Mouse (Mus musculus) lung, embryonic 15.5 days (tissue): ENCODE measurements around the gene 4930432M17Rik. TPM values are rescaled to one million over a fixed set of nuclear protein-coding genes. Genes with fewer than 3 reads are reported as not detected.

Experiments used
- ATAC-seq: fragments of 200-750 bp; cut with Nextera tagmentation; 2 replicates; pipeline ENCODE4 v1.8.0; 2017; ENCODE audit warnings: moderate number of reproducible peaks, borderline replicate concordance; ENCODE audit not compliant: low FRiP score, low TSS enrichment; ENCODE audit errors: extremely low read depth
- H3K27ac ChIP-seq: fragments of 300-500 bp; sonication (generic); 2 replicates; pipeline ENCODE4 v1.5.1; 2015; ENCODE audit warnings: moderate library complexity, mild to moderate bottlenecking, inconsistent platforms
- H3K27me3 ChIP-seq: fragments of 300-500 bp; sonication (generic); 2 replicates; pipeline ENCODE4 v1.6.1; 2015; ENCODE audit warnings: inconsistent platforms
- H3K36me3 ChIP-seq: fragments of 300-500 bp; sonication (generic); 2 replicates; pipeline ENCODE4 v1.6.1; 2015; ENCODE audit warnings: inconsistent platforms
- H3K4me1 ChIP-seq: fragments of 300-500 bp; sonication (generic); 2 replicates; pipeline ENCODE4 v1.6.1; 2015; ENCODE audit warnings: inconsistent platforms
- H3K4me2 ChIP-seq: fragments of 300-500 bp; sonication (generic); 2 replicates; pipeline ENCODE4 v1.6.1; 2015; ENCODE audit warnings: inconsistent platforms, mild to moderate bottlenecking, moderate library complexity
- H3K4me3 ChIP-seq: fragments of 300-500 bp; sonication (generic); 2 replicates; pipeline ENCODE4 v1.5.1; 2015; ENCODE audit warnings: mild to moderate bottlenecking, inconsistent platforms
- H3K9ac ChIP-seq: fragments of 300-500 bp; sonication (generic); 2 replicates; pipeline ENCODE4 v1.6.1; 2015; ENCODE audit warnings: inconsistent platforms
- H3K9me3 ChIP-seq: fragments of 300-500 bp; sonication (generic); 2 replicates; pipeline ENCODE4 v1.6.1; 2016; ENCODE audit warnings: inconsistent platforms
- whole genome bisulfite sequencing: fragments of 180-500 bp; shearing (Covaris S2); methylation state at CpG from one replicate; pipeline ENCODE4 v1.1.7; 2015; 5-methylcytosine and 5-hydroxymethylcytosine counted together
- polyA plus RNA-seq: library from polyadenylated mRNA; unstranded; fragments of >200 nt; fragmentation: Nextera tagmentation; extraction: Ambion mirVana; gene quantifications from 2 replicates; pipeline ENCODE4 v1.2.1, GENCODE M21; 2015

The 4930432M17Rik gene
- polyA plus RNA-seq: not detected in 2 replicates

- Histone ChIP-seq H3K4me2 (no peak within 1 kb of the TSS), H3K36me3 (no peaks in the 10 kb centered on the region), H3K4me1 (peaks cover 4% of the 10 kb centered on the region; the same call in 1 of the 2 replicates), H3K4me3 (no peak within 1 kb of the TSS), H3K27me3 (no peaks in the 10 kb centered on the region), H3K27ac (no peak within 1 kb of the TSS), H3K9me3 (no peaks in the 10 kb centered on the region), H3K9ac (no peak within 1 kb of the TSS)
- ATAC-seq: no peak
- WGBS: 71% methylated on average over 4 of the region's 4 CpGs
These were observed at the start of gene 4930432M17Rik for GRCm38 (mm10) chr3:121670462-121670861. Gene 4930432M17Rik (plus strand): TSS chr3:121670762.

GRCm38 (mm10) chr3:121625662-121626061, 44.9 kb upstream of the 4930432M17Rik start:
- Histone ChIP-seq H3K27ac (peak overlapping the region; percentile 60), H3K4me1 (no peaks in the 10 kb centered on the region), H3K27me3 (no peaks in the 10 kb centered on the region), H3K4me3 (no peak overlapping the region), H3K36me3 (no peaks in the 10 kb centered on the region), H3K4me2 (no peak overlapping the region), H3K9ac (no peak overlapping the region), H3K9me3 (no peaks in the 10 kb centered on the region)
- WGBS: 50% methylated on average over 2 of the region's 2 CpGs
- ATAC-seq: peak; percentile 68; the same call in 1 of the 2 replicates

- H3K36me3 ChIP-seq: no peaks in the 10 kb centered on the region
- 72% methylated on average over 3 of the region's 3 CpGs for WGBS
- H3K27ac ChIP-seq: peak overlapping the region; percentile 60
- H3K9me3 ChIP-seq: no peaks in the 10 kb centered on the region
- H3K9ac ChIP-seq: no peak overlapping the region
- H3K4me2 ChIP-seq: no peak overlapping the region
- no peaks in the 10 kb centered on the region for H3K27me3 ChIP-seq
- H3K4me1 ChIP-seq: no peaks in the 10 kb centered on the region
- no peak for ATAC-seq
- no peak overlapping the region for H3K4me3 ChIP-seq
These were observed 44.3 kb upstream of the 4930432M17Rik start for GRCm38 (mm10) chr3:121626273-121626672.

GRCm38 (mm10) chr3:121628245-121628644, 42.3 kb upstream of the 4930432M17Rik start:
- WGBS: 46% methylated on average over 3 of the region's 3 CpGs
- no peak for ATAC-seq

GRCm38 (mm10) chr3:121630626-121631025, 39.9 kb upstream of the 4930432M17Rik start:
- Histone ChIP-seq H3K27me3 (no peaks in the 10 kb centered on the region), H3K9ac (no peak overlapping the region), H3K36me3 (no peaks in the 10 kb centered on the region), H3K27ac (no peak overlapping the region), H3K4me3 (no peak overlapping the region), H3K4me1 (peaks cover 5% of the 10 kb centered on the region), H3K4me2 (no peak overlapping the region), H3K9me3 (no peaks in the 10 kb centered on the region)
- ATAC-seq: no peak
- WGBS: 68% methylated on average over 7 of the region's 7 CpGs

More at GRCm38 (mm10) chr3:121628245-121628644, 42.3 kb upstream of the 4930432M17Rik start:
- Histone ChIP-seq H3K4me2 (no peak overlapping the region), H3K9me3 (no peaks in the 10 kb centered on the region), H3K27me3 (no peaks in the 10 kb centered on the region), H3K27ac (no peak overlapping the region), H3K9ac (no peak overlapping the region), H3K36me3 (no peaks in the 10 kb centered on the region), H3K4me3 (no peak overlapping the region), H3K4me1 (no peaks in the 10 kb centered on the region)

- H3K9me3 ChIP-seq: no peaks in the 10 kb centered on the region
- no peak overlapping the region for H3K4me3 ChIP-seq
- H3K4me1 ChIP-seq: peaks cover 19% of the 10 kb centered on the region
- no peaks in the 10 kb centered on the region for H3K27me3 ChIP-seq
- H3K9ac ChIP-seq: no peak overlapping the region
- peak overlapping the region; percentile 30; the same call in 1 of the 2 replicates for H3K27ac ChIP-seq
- ATAC-seq: no peak
- H3K4me2 ChIP-seq: no peak overlapping the region
- WGBS: 81% methylated on average over 3 of the region's 3 CpGs
- no peaks in the 10 kb centered on the region for H3K36me3 ChIP-seq
These were observed 35.6 kb upstream of the 4930432M17Rik start for GRCm38 (mm10) chr3:121634963-121635362.

- peak; percentile 62; the same call in 1 of the 2 replicates for ATAC-seq
- WGBS: 37% methylated on average over 7 of the region's 7 CpGs
These were observed 35.1 kb upstream of the 4930432M17Rik start for GRCm38 (mm10) chr3:121635505-121635904.

GRCm38 (mm10) chr3:121636315-121636714, 34.2 kb upstream of the 4930432M17Rik start:
- H3K27ac ChIP-seq: peak overlapping the region; percentile 57
- WGBS: 35% methylated on average over 6 of the region's 6 CpGs

More at GRCm38 (mm10) chr3:121635505-121635904, 35.1 kb upstream of the 4930432M17Rik start:
- Histone ChIP-seq H3K27ac (peak overlapping the region; percentile 30; the same call in 1 of the 2 replicates), H3K9me3 (no peaks in the 10 kb centered on the region), H3K4me3 (no peak overlapping the region), H3K4me1 (peaks cover 23% of the 10 kb centered on the region), H3K27me3 (no peaks in the 10 kb centered on the region), H3K4me2 (no peak overlapping the region), H3K36me3 (no peaks in the 10 kb centered on the region), H3K9ac (no peak overlapping the region)

GRCm38 (mm10) chr3:121636748-121637147, 33.8 kb upstream of the 4930432M17Rik start:
- H3K9ac ChIP-seq: no peak overlapping the region
- H3K4me1 ChIP-seq: peaks cover 25% of the 10 kb centered on the region
- no peaks in the 10 kb centered on the region for H3K9me3 ChIP-seq
- H3K27ac ChIP-seq: peak overlapping the region; percentile 57
- H3K4me3 ChIP-seq: no peak overlapping the region
- no peaks in the 10 kb centered on the region for H3K36me3 ChIP-seq
- H3K4me2 ChIP-seq: no peak overlapping the region
- 57% methylated on average over 7 of the region's 7 CpGs for WGBS
- no peak; the same call in none of the 2 replicates for ATAC-seq
- no peaks in the 10 kb centered on the region for H3K27me3 ChIP-seq

More at GRCm38 (mm10) chr3:121636315-121636714, 34.2 kb upstream of the 4930432M17Rik start:
- H3K36me3 ChIP-seq: no peaks in the 10 kb centered on the region
- H3K9ac ChIP-seq: no peak overlapping the region
- no peaks in the 10 kb centered on the region for H3K9me3 ChIP-seq
- H3K4me1 ChIP-seq: peaks cover 25% of the 10 kb centered on the region
- peak; percentile 85 for ATAC-seq
- H3K27me3 ChIP-seq: no peaks in the 10 kb centered on the region
- no peak overlapping the region for H3K4me2 ChIP-seq
- no peak overlapping the region for H3K4me3 ChIP-seq

GRCm38 (mm10) chr3:121637792-121638191, 32.8 kb upstream of the 4930432M17Rik start:
- 67% methylated on average over 5 of the region's 5 CpGs for WGBS
- Histone ChIP-seq H3K27me3 (no peaks in the 10 kb centered on the region), H3K27ac (no peak overlapping the region), H3K4me1 (peaks cover 25% of the 10 kb centered on the region), H3K9me3 (no peaks in the 10 kb centered on the region), H3K4me3 (no peak overlapping the region), H3K9ac (no peak overlapping the region), H3K36me3 (no peaks in the 10 kb centered on the region), H3K4me2 (no peak overlapping the region)
- no peak for ATAC-seq

- Histone ChIP-seq H3K27me3 (no peaks in the 10 kb centered on the region), H3K4me3 (no peak overlapping the region), H3K9ac (no peak overlapping the region), H3K36me3 (no peaks in the 10 kb centered on the region), H3K9me3 (no peaks in the 10 kb centered on the region), H3K27ac (no peak overlapping the region), H3K4me1 (peaks cover 25% of the 10 kb centered on the region), H3K4me2 (no peak overlapping the region)
- ATAC-seq: no peak
- 89% methylated on average over 3 of the region's 3 CpGs for WGBS
These were observed 32.3 kb upstream of the 4930432M17Rik start for GRCm38 (mm10) chr3:121638241-121638640.

GRCm38 (mm10) chr3:121640611-121641010, 30.0 kb upstream of the 4930432M17Rik start:
- Histone ChIP-seq H3K9me3 (no peaks in the 10 kb centered on the region), H3K4me1 (peaks cover 24% of the 10 kb centered on the region), H3K27me3 (no peaks in the 10 kb centered on the region), H3K27ac (no peak overlapping the region), H3K4me2 (no peak overlapping the region), H3K36me3 (no peaks in the 10 kb centered on the region), H3K4me3 (no peak overlapping the region), H3K9ac (no peak overlapping the region)
- no peak for ATAC-seq
- WGBS: 39% methylated on average over 2 of the region's 2 CpGs
